Mouse (Mus musculus) lung, postnatal 0 days (tissue): ENCODE measurements at regions not wholly inside any gene's neighbourhood (a gene's known extent, or its start where the extent isn't known, plus 50 kb on each side); places are given as distances from the start of the nearest gene placed in this dataset.
A peak's percentile ranks its signal among the peaks of the same experiment; 100 is the strongest.

Experiments
- ATAC-seq: fragments of 200-750 bp; cut with Nextera tagmentation; 2 replicates; pipeline ENCODE4 v1.8.0; 2017; ENCODE audit warnings: moderate library complexity
- DNase-seq: peaks from one replicate; pipeline ENCODE4 v3.0.0-alpha.2; 2016; ENCODE audit warnings: low spot score
- H3K27ac ChIP-seq: fragments of 300-500 bp; sonication (generic); 2 replicates; pipeline ENCODE4 v1.5.1; 2014; ENCODE audit warnings: antibody characterized with exemption, mild to moderate bottlenecking, low read length, mixed read lengths
- H3K27me3 ChIP-seq: fragments of 300-500 bp; sonication (generic); replicated peaks from 2 replicates; pipeline ENCODE4 v1.6.1; 2014; ENCODE audit warnings: low read length, mixed read lengths; ENCODE audit not compliant: insufficient read depth
- H3K36me3 ChIP-seq: fragments of 300-500 bp; sonication (generic); 2 replicates; pipeline ENCODE4 v1.6.1; 2014; ENCODE audit warnings: low read length, mixed read lengths; ENCODE audit not compliant: insufficient read depth
- H3K4me1 ChIP-seq: fragments of 300-500 bp; sonication (generic); 2 replicates; pipeline ENCODE4 v1.6.1; 2014; ENCODE audit warnings: antibody characterized with exemption, low read depth, low read length, mixed read lengths; ENCODE audit not compliant: insufficient read depth
- H3K4me2 ChIP-seq: fragments of 300-500 bp; sonication (generic); replicated peaks from 2 replicates; pipeline ENCODE4 v1.6.1; 2014; ENCODE audit warnings: low read depth, mild to moderate bottlenecking, low read length, moderate library complexity, mixed read lengths
- H3K4me3 ChIP-seq: fragments of 300-500 bp; sonication (generic); 2 replicates; pipeline ENCODE4 v1.5.1; 2014; ENCODE audit warnings: low read depth, low read length
- H3K9ac ChIP-seq: fragments of 300-500 bp; sonication (generic); replicated peaks from 2 replicates; pipeline ENCODE4 v1.6.1; 2014; ENCODE audit warnings: low read depth, mild to moderate bottlenecking
- H3K9me3 ChIP-seq: fragments of 300-500 bp; sonication (generic); 2 replicates; pipeline ENCODE4 v1.6.1; 2016; ENCODE audit warnings: low read length, mixed read lengths
- CTCF ChIP-seq: IDR thresholded peaks from 2 replicates; pipeline ENCODE4 v1.5.1; 2016; ENCODE audit warnings: antibody characterized with exemption, mild to moderate bottlenecking
- EP300 ChIP-seq: IDR thresholded peaks from 2 replicates; pipeline ENCODE4 v1.6.1; 2016; ENCODE audit warnings: antibody characterized with exemption, mild to moderate bottlenecking, control low read depth
- WGBS: fragments of 180-500 bp; shearing (Covaris S2); extraction: QIAGEN DNeasy Blood & Tissue Kit; methylation state at CpG from one replicate; pipeline ENCODE4 v1.1.7; 2014; 5-methylcytosine and 5-hydroxymethylcytosine counted together

GRCm38 (mm10) chr12:16381026-16381425, 229.7 kb downstream of the Lpin1 start:
- Histone ChIP-seq H3K4me3 (no peak overlapping the region), H3K27ac (no peak overlapping the region), H3K9me3 (no peaks in the 10 kb centered on the region), H3K9ac (no peak overlapping the region), H3K36me3 (no peaks in the 10 kb centered on the region), H3K4me2 (no peak overlapping the region), H3K27me3 (no peaks in the 10 kb centered on the region), H3K4me1 (no peaks in the 10 kb centered on the region)
- TF ChIP-seq EP300: no peak
- TF ChIP-seq CTCF: no peak
- ATAC-seq (no peak), DNase-seq (no peak)
- whole genome bisulfite sequencing: 73% methylated on average over 4 of the region's 4 CpGs

DNA sequence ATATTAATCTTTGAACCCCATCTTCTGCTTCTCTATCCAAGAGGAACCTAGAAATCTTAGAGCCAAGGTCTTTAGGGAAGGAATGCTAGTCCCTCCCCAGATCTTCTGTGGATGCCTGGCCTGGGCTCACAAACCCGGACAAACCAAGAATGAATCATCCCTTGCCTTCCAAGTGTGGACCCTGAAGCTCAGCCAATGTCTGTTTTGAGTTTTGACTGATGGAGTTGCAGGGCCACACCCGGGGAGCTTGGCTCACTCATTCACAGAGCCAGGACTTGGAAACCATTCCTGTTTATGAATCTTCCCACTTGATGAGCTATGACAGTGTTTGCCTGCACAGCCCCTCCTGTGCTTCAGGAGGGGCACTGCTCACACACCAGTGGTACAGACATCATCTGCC, 230.4 kb downstream of the Lpin1 start:
- Histone ChIP-seq H3K4me2 (no peak overlapping the region), H3K4me1 (no peaks in the 10 kb centered on the region), H3K9ac (no peak overlapping the region), H3K36me3 (no peaks in the 10 kb centered on the region), H3K9me3 (no peaks in the 10 kb centered on the region), H3K27ac (no peak overlapping the region), H3K27me3 (no peaks in the 10 kb centered on the region), H3K4me3 (no peak overlapping the region)
- 40% methylated on average over 2 of the region's 2 CpGs for WGBS
- ATAC-seq (no peak), DNase-seq (no peak)
- TF ChIP-seq EP300 (no peak), CTCF (no peak)

- TF ChIP-seq EP300 (no peak), CTCF (no peak)
- Histone ChIP-seq H3K4me3 (no peak overlapping the region), H3K9ac (no peak overlapping the region), H3K27me3 (no peaks in the 10 kb centered on the region), H3K36me3 (no peaks in the 10 kb centered on the region), H3K4me2 (no peak overlapping the region), H3K9me3 (no peaks in the 10 kb centered on the region), H3K27ac (no peak overlapping the region), H3K4me1 (no peaks in the 10 kb centered on the region)
- no peak for ATAC-seq
- no peak for DNase-seq
- WGBS: 57% methylated on average over 2 of the region's 2 CpGs
Measured at GRCm38 (mm10) chr12:16379415-16379814, 231.4 kb downstream of the Lpin1 start.

DNA sequence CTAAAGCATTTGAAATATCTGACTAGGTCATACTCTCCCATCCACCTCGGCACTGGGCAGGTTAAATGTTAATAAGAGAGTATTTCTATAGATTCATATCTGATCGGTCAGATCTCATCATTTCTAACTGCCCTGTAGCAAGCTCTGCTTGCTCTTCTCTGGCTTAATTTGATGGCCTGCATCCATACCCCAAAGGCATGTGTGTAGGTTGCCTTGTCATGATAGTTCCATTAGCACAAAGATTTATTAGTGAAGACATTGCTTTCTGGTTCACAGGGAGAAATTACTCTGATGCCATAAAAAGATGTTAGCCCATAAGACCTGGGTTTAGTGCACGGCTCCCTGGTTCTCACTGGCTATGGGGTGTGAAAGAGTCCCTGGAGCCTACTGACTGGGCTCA, 232.3 kb downstream of the Lpin1 start:
- Histone ChIP-seq H3K9me3 (no peaks in the 10 kb centered on the region), H3K4me3 (no peak overlapping the region), H3K4me2 (no peak overlapping the region), H3K9ac (no peak overlapping the region), H3K36me3 (no peaks in the 10 kb centered on the region), H3K27me3 (no peaks in the 10 kb centered on the region), H3K27ac (no peak overlapping the region), H3K4me1 (no peaks in the 10 kb centered on the region)
- ATAC-seq (no peak), DNase-seq (no peak)
- TF ChIP-seq EP300 (no peak), CTCF (no peak)
- WGBS: 80% methylated on average over 3 of the region's 3 CpGs

GRCm38 (mm10) chr12:16374331-16374996, 236.3 kb downstream of the Lpin1 start:
- no peak overlapping the region for H3K27ac ChIP-seq
- no peaks in the 10 kb centered on the region for H3K4me1 ChIP-seq
- no peak overlapping the region for H3K4me2 ChIP-seq
- WGBS: 49% methylated on average over 4 of the region's 4 CpGs
- DNase-seq (no peak), ATAC-seq (no peak)
- H3K27me3 ChIP-seq: no peaks in the 10 kb centered on the region
- H3K36me3 ChIP-seq: no peaks in the 10 kb centered on the region
- H3K9me3 ChIP-seq: no peaks in the 10 kb centered on the region
- no peak overlapping the region for H3K4me3 ChIP-seq
- TF ChIP-seq CTCF (no peak), EP300 (no peak)
- H3K9ac ChIP-seq: no peak overlapping the region

- Histone ChIP-seq H3K4me3 (no peak overlapping the region), H3K4me2 (no peak overlapping the region), H3K9me3 (no peaks in the 10 kb centered on the region), H3K27me3 (no peaks in the 10 kb centered on the region), H3K9ac (no peak overlapping the region), H3K36me3 (no peaks in the 10 kb centered on the region), H3K27ac (no peak overlapping the region), H3K4me1 (no peaks in the 10 kb centered on the region)
- WGBS: 47% methylated on average over 7 of the region's 7 CpGs
- ATAC-seq (no peak), DNase-seq (no peak)
- TF ChIP-seq CTCF: no peak
- no peak for TF ChIP-seq EP300
Measured at GRCm38 (mm10) chr12:16370061-16370460, 240.7 kb downstream of the Lpin1 start.

GRCm38 (mm10) chr12:16362341-16362740, 248.4 kb downstream of the Lpin1 start:
- Histone ChIP-seq H3K36me3 (no peaks in the 10 kb centered on the region), H3K4me2 (no peak overlapping the region), H3K4me1 (peaks cover 4% of the 10 kb centered on the region; the same call in 1 of the 2 replicates), H3K27ac (no peak overlapping the region), H3K4me3 (no peak overlapping the region), H3K9ac (no peak overlapping the region), H3K27me3 (no peaks in the 10 kb centered on the region), H3K9me3 (peaks cover 4% of the 10 kb centered on the region; the same call in 1 of the 2 replicates)
- ATAC-seq (no peak), DNase-seq (peak; percentile 7)
- TF ChIP-seq CTCF: no peak
- 0 out of 2 replicates have a peak, but pooled peaks have one; percentile 15 for TF ChIP-seq EP300
